Mouse (Mus musculus) duodenum, adult 2 months (tissue): ENCODE measurements around the gene Gm4744. TPM values are rescaled to one million over a fixed set of nuclear protein-coding genes. Genes with fewer than 3 reads are reported as not detected.

Experiments
- polyA plus RNA-seq: library from polyadenylated mRNA; depleted of rRNA; stranded (reverse); fragments of >200 nt; gene quantifications from 2 replicates; pipeline ENCODE4 v1.2.3, GENCODE M21; 2012; ENCODE audit warnings: low replicate concordance; rRNA removed

Gene Gm4744
- not detected in 2 replicates for polyA plus RNA-seq

GRCm38 (mm10) chr6:40951770-40952169 is at the start of gene Gm4744:
Gene Gm4744, minus strand, starts transcription at chr6:40951870.

GRCm38 (mm10) chr6:40999379-40999778 is 47.7 kb upstream of the Gm4744 start, which contains the start of gene Gm2663:
Gene Gm2663, minus strand, starts transcription at chr6:40999479.

GRCm38 (mm10) chr6:40964454-40964853 is 12.8 kb upstream of the Gm4744 start, which contains the start of gene 1810009J06Rik:
Gene 1810009J06Rik, plus strand, starts transcription at chr6:40964754.

GRCm38 (mm10) chr6:40940457-40940856 is 11.2 kb downstream of the Gm4744 start, which contains the start of gene 1700074P13Rik:
Gene 1700074P13Rik, minus strand, starts transcription at chr6:40940557.

GRCm38 (mm10) chr6:40900287-40900686 is 51.4 kb downstream of the Gm4744 start, which contains the start of gene Prss58:
Gene Prss58, minus strand, starts transcription at chr6:40900387.

Other genes with a start within 250 kb of the Gm4744 start
- not detected in 2 replicates for gene Moxd2, start 64.4 kb downstream of the Gm4744 start, polyA plus RNA-seq
- gene Prss58, start 51.5 kb downstream of the Gm4744 start, polyA plus RNA-seq = not detected in 2 replicates
- gene 1700074P13Rik, start 11.3 kb downstream of the Gm4744 start, polyA plus RNA-seq = not detected in 2 replicates
- gene 1810009J06Rik, start 12.9 kb upstream of the Gm4744 start, polyA plus RNA-seq = 0.36 TPM in 1 of 2 replicates, not detected in the other
- not detected in 2 replicates for gene Gm2663, start 47.6 kb upstream of the Gm4744 start, polyA plus RNA-seq
- 2.3 and 1,069 TPM in 2 replicates for gene 2210010C04Rik, start 83.6 kb upstream of the Gm4744 start, polyA plus RNA-seq